Mouse (Mus musculus) C2C12 (cell line): ENCODE measurements at regions not wholly inside any gene's neighbourhood (a gene's known extent, or its start where the extent isn't known, plus 50 kb on each side); places are given as distances from the start of the nearest gene placed in this dataset.

Experiments used
- H3K27me3 ChIP-seq: one replicate; pipeline ENCODE4 v1.6.1; 2011; ENCODE audit not compliant: control insufficient read depth, insufficient read depth, insufficient read length
- H3K36me3 ChIP-seq: one replicate; pipeline ENCODE4 v1.6.1; 2011; ENCODE audit not compliant: control insufficient read depth, insufficient read depth
- H3K4me3 ChIP-seq: one replicate; pipeline ENCODE4 v1.5.1; 2011; ENCODE audit warnings: mild to moderate bottlenecking, control low read depth; ENCODE audit not compliant: poor library complexity, insufficient read depth, severe bottlenecking
- H3K79me2 ChIP-seq: one replicate; pipeline ENCODE4 v1.6.1; 2011; ENCODE audit not compliant: control insufficient read depth, insufficient read depth
- H3K79me3 ChIP-seq: one replicate; pipeline ENCODE4 v1.6.1; 2011; ENCODE audit warnings: low read depth, control low read depth
- H3ac ChIP-seq: one replicate; pipeline ENCODE3; 2011; ENCODE audit warnings: low read depth; ENCODE audit not compliant: control insufficient read depth, insufficient read length
- CEBPB ChIP-seq: IDR thresholded peaks from one replicate; pipeline ENCODE4 v1.6.1; 2011; ENCODE audit warnings: low read depth, mild to moderate bottlenecking, control low read depth, moderate library complexity
- CTCF ChIP-seq: IDR thresholded peaks from one replicate; pipeline ENCODE4 v1.5.1; 2011; ENCODE audit not compliant: control insufficient read depth, insufficient read depth, insufficient read length
- FOSL1 ChIP-seq: IDR thresholded peaks from one replicate; pipeline ENCODE4 v1.8.0; 2011; ENCODE audit warnings: mild to moderate bottlenecking, low read length; ENCODE audit not compliant: poor library complexity, insufficient read depth, severe bottlenecking
- MAX ChIP-seq: IDR thresholded peaks from one replicate; pipeline ENCODE4 v1.6.1; 2011; ENCODE audit warnings: mild to moderate bottlenecking, control low read depth
- MYOD1 ChIP-seq: IDR thresholded peaks from one replicate; pipeline ENCODE4 v1.6.1; 2011; ENCODE audit warnings: low read depth; ENCODE audit not compliant: control insufficient read depth, insufficient read length
- MYOG ChIP-seq: IDR thresholded peaks from one replicate; pipeline ENCODE4 v1.6.1; 2011; ENCODE audit not compliant: control insufficient read depth, insufficient read length; ENCODE audit errors: extremely low read depth
- USF1 ChIP-seq: IDR thresholded peaks from one replicate; pipeline ENCODE4 v1.6.1; 2011; ENCODE audit warnings: low read depth, mild to moderate bottlenecking, control low read depth, moderate library complexity

DNA sequence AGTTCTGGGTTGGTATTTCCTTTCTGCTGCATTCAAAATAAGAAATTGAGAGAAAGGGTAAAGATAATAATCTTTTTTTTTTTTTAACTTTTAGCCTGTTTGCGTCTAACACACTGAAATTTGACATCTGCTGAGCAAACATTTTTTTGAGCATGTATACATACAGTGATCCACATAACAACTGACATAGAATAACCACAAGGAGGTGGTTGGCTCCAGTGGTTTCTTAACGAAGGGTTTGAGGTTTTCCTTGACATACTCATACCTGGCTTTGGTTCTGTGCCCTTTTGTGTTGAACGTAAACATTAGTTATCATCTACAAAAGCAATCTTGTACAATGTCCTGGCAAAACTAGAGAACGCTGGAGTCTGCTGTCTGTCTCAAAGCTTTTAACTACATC is 96.5 kb downstream of the 1190002N15Rik start:
- Histone ChIP-seq H3K79me2 (no peaks in the 10 kb centered on the region), H3K36me3 (no peaks in the 10 kb centered on the region), H3ac (no peak overlapping the region), H3K4me3 (no peak overlapping the region), H3K79me3 (no peaks in the 10 kb centered on the region), H3K27me3 (no peaks in the 10 kb centered on the region)
- TF ChIP-seq MAX = no peak
- no peak for TF ChIP-seq CEBPB

DNA sequence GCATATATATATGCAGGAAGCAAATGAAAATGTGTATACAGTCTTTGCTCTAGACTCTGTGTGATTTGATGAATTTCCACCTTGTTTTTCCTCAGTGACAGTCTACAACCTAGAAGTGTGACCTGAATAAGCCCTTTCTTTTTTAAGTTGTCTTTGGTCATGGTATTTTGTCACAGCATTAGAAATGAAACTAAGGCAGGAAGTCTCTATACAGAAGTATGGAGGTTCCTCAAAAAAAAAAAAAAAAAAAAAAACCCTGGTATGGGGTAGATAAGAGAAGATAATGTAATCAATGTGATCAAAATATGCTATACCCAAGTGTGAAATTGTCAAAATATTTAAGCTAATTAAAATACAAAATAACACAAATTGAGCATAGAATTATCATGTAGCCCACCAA is 104.4 kb downstream of the 1190002N15Rik start:
- no peaks in the 10 kb centered on the region for H3K27me3 ChIP-seq
- H3K36me3 ChIP-seq = no peaks in the 10 kb centered on the region
- no peaks in the 10 kb centered on the region for H3K79me3 ChIP-seq
- no peak overlapping the region for H3K4me3 ChIP-seq
- no peak overlapping the region for H3ac ChIP-seq
- TF ChIP-seq USF1 (no peak), MYOD1 (no peak), CEBPB (no peak), MAX (no peak), MYOG (no peak), CTCF (no peak), FOSL1 (no peak)
- H3K79me2 ChIP-seq = no peaks in the 10 kb centered on the region

DNA sequence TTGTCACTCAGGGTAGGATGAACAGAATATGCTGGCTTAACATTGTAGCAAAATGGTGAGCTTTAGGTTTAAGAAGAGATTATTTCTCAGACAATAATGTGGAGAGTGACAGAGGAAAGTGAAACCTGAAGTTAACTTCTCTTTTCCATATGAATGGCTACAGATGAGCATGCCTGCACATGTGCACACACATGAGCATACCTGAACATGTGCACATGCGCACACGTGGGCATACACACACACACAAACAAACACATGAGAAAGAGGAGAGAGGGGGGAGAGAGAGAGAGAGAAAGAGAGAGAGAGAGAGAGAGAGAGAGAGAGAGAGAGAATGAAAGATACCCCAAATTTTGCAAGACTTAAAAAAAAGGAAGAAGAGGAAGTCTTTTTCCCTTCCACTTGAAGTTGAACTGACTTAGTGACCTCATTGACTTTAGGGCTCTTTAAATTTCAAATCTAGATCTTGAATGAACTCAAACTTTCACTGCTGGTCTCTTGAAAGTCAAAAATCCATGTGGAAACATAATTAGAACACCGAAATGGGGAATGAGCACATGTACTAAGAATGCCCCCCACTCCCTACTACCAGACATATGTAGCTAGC is 105.6 kb downstream of the 1190002N15Rik start:
- no peak for TF ChIP-seq USF1
- TF ChIP-seq MYOD1 = no peak
- no peak for TF ChIP-seq CEBPB
- TF ChIP-seq MYOG = no peak
- TF ChIP-seq CTCF = no peak
- TF ChIP-seq FOSL1 = no peak
- TF ChIP-seq MAX = no peak
- no peaks in the 10 kb centered on the region for H3K79me3 ChIP-seq

DNA sequence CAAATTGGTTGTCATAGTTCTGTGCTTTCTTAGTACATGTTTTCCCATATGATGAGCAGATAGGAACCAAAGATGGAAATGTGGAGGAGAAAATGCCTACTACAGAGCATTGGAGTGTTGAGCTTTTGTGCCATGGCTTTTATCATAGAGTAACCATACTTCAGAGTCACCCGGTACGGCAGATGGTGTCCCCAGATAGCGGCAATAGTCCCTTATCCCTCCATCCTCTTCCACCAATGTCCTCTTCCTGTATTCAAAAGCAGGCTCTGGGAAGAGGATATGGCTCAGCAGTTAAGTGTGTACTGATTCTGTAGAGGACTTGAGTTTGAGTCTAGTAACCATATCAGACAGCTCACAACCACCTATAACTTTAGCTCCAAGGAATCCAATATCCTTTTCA is 106.3 kb downstream of the 1190002N15Rik start:
- Histone ChIP-seq H3K79me3 (no peaks in the 10 kb centered on the region), H3K36me3 (no peaks in the 10 kb centered on the region), H3K4me3 (no peak overlapping the region), H3K27me3 (no peaks in the 10 kb centered on the region), H3ac (no peak overlapping the region), H3K79me2 (no peaks in the 10 kb centered on the region)
- TF ChIP-seq USF1 = no peak

More for the DNA sequence above, 105.6 kb downstream of the 1190002N15Rik start:
- Histone ChIP-seq H3ac (no peak overlapping the region), H3K4me3 (no peak overlapping the region), H3K79me2 (no peaks in the 10 kb centered on the region), H3K27me3 (no peaks in the 10 kb centered on the region), H3K36me3 (no peaks in the 10 kb centered on the region)

DNA sequence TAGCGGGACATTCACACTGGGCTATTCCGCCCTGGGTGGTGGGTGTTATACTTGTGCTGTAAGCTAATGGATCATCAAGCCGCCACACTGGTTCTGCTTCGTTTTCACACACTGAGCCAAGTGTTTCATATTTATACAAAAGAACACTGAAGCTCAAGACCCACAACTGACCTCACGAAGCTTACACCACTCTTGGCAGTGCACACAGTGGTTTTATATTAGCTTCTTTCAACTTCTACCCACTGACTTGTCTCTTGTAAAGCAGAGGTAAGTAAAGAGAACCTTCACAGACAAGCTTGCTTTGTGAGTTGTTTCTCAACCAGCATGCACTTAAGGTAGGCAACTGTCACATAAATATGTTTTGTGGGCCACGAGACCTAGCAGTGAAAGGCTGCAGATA is 106.9 kb downstream of the 1190002N15Rik start:
- Histone ChIP-seq H3K79me2 (no peaks in the 10 kb centered on the region), H3K36me3 (no peaks in the 10 kb centered on the region), H3K4me3 (no peak overlapping the region), H3K27me3 (no peaks in the 10 kb centered on the region), H3ac (no peak overlapping the region), H3K79me3 (no peaks in the 10 kb centered on the region)
- no peak for TF ChIP-seq MAX

DNA sequence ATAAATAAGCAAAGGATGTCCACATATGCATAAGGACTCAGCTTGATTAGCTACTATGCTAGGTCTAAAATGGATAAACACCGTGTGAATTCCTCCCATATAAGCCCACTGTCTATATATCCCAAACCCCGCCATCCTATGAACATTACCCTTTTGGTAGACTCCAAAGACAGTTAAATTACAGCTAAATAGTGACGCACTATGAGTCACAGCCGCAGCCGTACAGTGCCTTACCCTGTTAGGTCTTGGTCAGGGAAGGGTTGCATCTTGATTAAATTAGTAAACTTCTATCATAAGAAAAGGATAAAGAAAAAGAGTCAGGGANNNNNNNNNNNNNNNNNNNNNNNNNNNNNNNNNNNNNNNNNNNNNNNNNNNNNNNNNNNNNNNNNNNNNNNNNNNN is 111.1 kb downstream of the 1190002N15Rik start:
- no peaks in the 10 kb centered on the region for H3K79me2 ChIP-seq
- H3K79me3 ChIP-seq = no peaks in the 10 kb centered on the region

More for the DNA sequence above, 111.1 kb downstream of the 1190002N15Rik start:
- TF ChIP-seq MAX (no peak), MYOD1 (peak; percentile 32), CEBPB (no peak), FOSL1 (peak; percentile 70)
- Histone ChIP-seq H3ac (no peak overlapping the region), H3K36me3 (no peaks in the 10 kb centered on the region), H3K27me3 (no peaks in the 10 kb centered on the region), H3K4me3 (no peak overlapping the region)
